Mouse (Mus musculus) inflammation-experienced regulatory T-cells, adult 6 months (primary cell): ENCODE measurements around the gene Sf1. TPM values are rescaled to one million over a fixed set of nuclear protein-coding genes. Genes with fewer than 3 reads are reported as not detected.

Experiments
- ATAC-seq: one replicate; pipeline ENCODE4 v1.8.0; 2017
- polyA plus RNA-seq, 3 experiments: library from polyadenylated mRNA; unstranded; fragments of 100-300 nt; shearing (Covaris generic); gene quantifications; one replicate each; pipeline ENCODE4 v1.2.1; 2017

Gene Sf1
- polyA plus RNA-seq, 3 experiments from 2014 or later, result 53.3 to 63.5 (median 59.1) TPM

- ATAC-seq, result no peak
Measured at GRCm38 (mm10) chr19:6341453-6342077, 21.9 kb upstream of the Sf1 start.

GRCm38 (mm10) chr19:6342276-6342933 is 21.1 kb upstream of the Sf1 start:
- ATAC-seq, result no peak

GRCm38 (mm10) chr19:6343066-6343925 is 20.2 kb upstream of the Sf1 start:
- ATAC-seq, result no peak

GRCm38 (mm10) chr19:6343996-6344395 is 19.5 kb upstream of the Sf1 start:
- no peak for ATAC-seq

GRCm38 (mm10) chr19:6346023-6346422 is 17.5 kb upstream of the Sf1 start:
- ATAC-seq, result no peak

GRCm38 (mm10) chr19:6346661-6347060 is 16.8 kb upstream of the Sf1 start:
- ATAC-seq, result no peak

GRCm38 (mm10) chr19:6347615-6348014 is 15.9 kb upstream of the Sf1 start:
- no peak for ATAC-seq

GRCm38 (mm10) chr19:6348717-6349116 is 14.8 kb upstream of the Sf1 start:
- ATAC-seq, result no peak

- ATAC-seq, result no peak
Measured at GRCm38 (mm10) chr19:6349215-6349983, 14.1 kb upstream of the Sf1 start.

GRCm38 (mm10) chr19:6351431-6352106 is 11.9 kb upstream of the Sf1 start:
- ATAC-seq, result no peak

GRCm38 (mm10) chr19:6352107-6352505 is 11.4 kb upstream of the Sf1 start:
- no peak for ATAC-seq

- no peak for ATAC-seq
Measured at GRCm38 (mm10) chr19:6354030-6354429, 9.5 kb upstream of the Sf1 start.

- no peak for ATAC-seq
Measured at GRCm38 (mm10) chr19:6361291-6361690, 2.2 kb upstream of the Sf1 start.

- ATAC-seq, result peak; percentile 76
Measured at GRCm38 (mm10) chr19:6363091-6363410, 439 bp upstream of the Sf1 start.

GRCm38 (mm10) chr19:6364317-6364725 is 831 bp downstream of the Sf1 start:
- ATAC-seq, result no peak

- no peak for ATAC-seq
Measured at GRCm38 (mm10) chr19:6364842-6365241, 1.4 kb downstream of the Sf1 start.

- ATAC-seq, result no peak
Measured at GRCm38 (mm10) chr19:6370175-6370574, 6.7 kb downstream of the Sf1 start.

- no peak for ATAC-seq
Measured at GRCm38 (mm10) chr19:6372433-6372832, 8.9 kb downstream of the Sf1 start.

- no peak for ATAC-seq
Measured at GRCm38 (mm10) chr19:6373539-6374400, 10.3 kb downstream of the Sf1 start.

GRCm38 (mm10) chr19:6374571-6374970 is 11.1 kb downstream of the Sf1 start:
- ATAC-seq, result no peak
